Mouse (Mus musculus): ENCODE results near the gene Pdcd2l. TPM values are rescaled to one million over a fixed set of nuclear protein-coding genes. Genes with fewer than 3 reads are reported as not detected.
"Not testable (repeated sequence)": the region's sequence is repeated elsewhere in the genome, so short reads cannot be mapped to it uniquely, and the experiment has no call there.

Pdcd2l gene
- polyA plus RNA-seq, 1 experiment from 2014 or later: 79.4 TPM

GRCm38 (mm10) chr7:34218496-34218895 lies 22.0 kb upstream of the Pdcd2l start:
- H3K4me1 ChIP-seq (ENCODE audit: control insufficient read depth, insufficient read depth, low read length): no peaks in the 10 kb centered on the region
- WGBS: 85% methylated on average over 1 of the region's 1 CpGs
- H3K27ac ChIP-seq (ENCODE audit: low read depth, low read length): no peak overlapping the region
- H3K27me3 ChIP-seq (replicated peaks; ENCODE audit: control insufficient read depth, insufficient read depth, low read length): no peaks in the 10 kb centered on the region
- peaks cover 82% of the 10 kb centered on the region for H3K36me3 ChIP-seq (ENCODE audit: control insufficient read depth, insufficient read depth, low read length)
- H3K4me2 ChIP-seq (ENCODE audit: low read length): no peak overlapping the region
- no peak overlapping the region for H3K9ac ChIP-seq (ENCODE audit: low read length)
- ATAC-seq (no peak), DNase-seq (ENCODE audit: low spot score) (no peak)
- no peaks in the 10 kb centered on the region for H3K9me3 ChIP-seq (replicated peaks; ENCODE audit: control insufficient read depth, low read length)
- H3K4me3 ChIP-seq (ENCODE audit: low read depth, low read length): no peak overlapping the region

GRCm38 (mm10) chr7:34216474-34216873 lies 20.0 kb upstream of the Pdcd2l start:
- DNase-seq (ENCODE audit: low spot score): no peak
- H3K36me3 ChIP-seq (ENCODE audit: control insufficient read depth, insufficient read depth, low read length): peaks cover 85% of the 10 kb centered on the region
- H3K9me3 ChIP-seq (replicated peaks; ENCODE audit: control insufficient read depth, low read length): no peaks in the 10 kb centered on the region
- H3K4me1 ChIP-seq (ENCODE audit: control insufficient read depth, insufficient read depth, low read length): no peaks in the 10 kb centered on the region
- H3K4me2 ChIP-seq (ENCODE audit: low read length): no peak overlapping the region
- no peak for ATAC-seq
- H3K9ac ChIP-seq (ENCODE audit: low read length): no peak overlapping the region
- 90% methylated on average over 10 of the region's 10 CpGs for WGBS
- no peak overlapping the region for H3K4me3 ChIP-seq (ENCODE audit: low read depth, low read length)
- no peak overlapping the region for H3K27ac ChIP-seq (ENCODE audit: low read depth, low read length)
- H3K27me3 ChIP-seq (replicated peaks; ENCODE audit: control insufficient read depth, insufficient read depth, low read length): no peaks in the 10 kb centered on the region

GRCm38 (mm10) chr7:34215481-34215880 lies 19.0 kb upstream of the Pdcd2l start:
- H3K27ac ChIP-seq (ENCODE audit: low read depth, low read length): no peak overlapping the region
- no peak overlapping the region for H3K9ac ChIP-seq (ENCODE audit: low read length)
- H3K9me3 ChIP-seq (replicated peaks; ENCODE audit: control insufficient read depth, low read length): no peaks in the 10 kb centered on the region
- H3K4me3 ChIP-seq (ENCODE audit: low read depth, low read length): no peak overlapping the region
- 93% methylated on average over 9 of the region's 9 CpGs for WGBS
- peaks cover 90% of the 10 kb centered on the region for H3K36me3 ChIP-seq (ENCODE audit: control insufficient read depth, insufficient read depth, low read length)
- H3K4me2 ChIP-seq (ENCODE audit: low read length): no peak overlapping the region
- DNase-seq (ENCODE audit: low spot score): no peak
- no peaks in the 10 kb centered on the region for H3K27me3 ChIP-seq (replicated peaks; ENCODE audit: control insufficient read depth, insufficient read depth, low read length)
- no peaks in the 10 kb centered on the region for H3K4me1 ChIP-seq (ENCODE audit: control insufficient read depth, insufficient read depth, low read length)
- ATAC-seq: no peak

- Histone ChIP-seq H3K27ac (ENCODE audit: low read depth, low read length) (no peak overlapping the region), H3K9me3 (replicated peaks; ENCODE audit: control insufficient read depth, low read length) (no peaks in the 10 kb centered on the region), H3K4me1 (ENCODE audit: control insufficient read depth, insufficient read depth, low read length) (no peaks in the 10 kb centered on the region), H3K9ac (ENCODE audit: low read length) (no peak overlapping the region), H3K4me3 (ENCODE audit: low read depth, low read length) (no peak overlapping the region), H3K27me3 (replicated peaks; ENCODE audit: control insufficient read depth, insufficient read depth, low read length) (no peaks in the 10 kb centered on the region), H3K4me2 (ENCODE audit: low read length) (no peak overlapping the region), H3K36me3 (ENCODE audit: control insufficient read depth, insufficient read depth, low read length) (peaks cover 90% of the 10 kb centered on the region)
- ATAC-seq (no peak), DNase-seq (ENCODE audit: low spot score) (no peak)
- WGBS: 89% methylated on average over 8 of the region's 8 CpGs
Measured at GRCm38 (mm10) chr7:34214644-34215043, 18.2 kb upstream of the Pdcd2l start.

GRCm38 (mm10) chr7:34213281-34213680 lies 16.8 kb upstream of the Pdcd2l start:
- peaks cover 90% of the 10 kb centered on the region for H3K36me3 ChIP-seq (ENCODE audit: control insufficient read depth, insufficient read depth, low read length)
- H3K9ac ChIP-seq (ENCODE audit: low read length): no peak overlapping the region
- 92% methylated on average over 7 of the region's 7 CpGs for WGBS
- no peaks in the 10 kb centered on the region for H3K27me3 ChIP-seq (replicated peaks; ENCODE audit: control insufficient read depth, insufficient read depth, low read length)
- no peaks in the 10 kb centered on the region for H3K9me3 ChIP-seq (replicated peaks; ENCODE audit: control insufficient read depth, low read length)
- H3K27ac ChIP-seq (ENCODE audit: low read depth, low read length): no peak overlapping the region
- no peaks in the 10 kb centered on the region for H3K4me1 ChIP-seq (ENCODE audit: control insufficient read depth, insufficient read depth, low read length)
- H3K4me3 ChIP-seq (ENCODE audit: low read depth, low read length): no peak overlapping the region
- ATAC-seq: no peak
- DNase-seq (ENCODE audit: low spot score): no peak
- H3K4me2 ChIP-seq (ENCODE audit: low read length): no peak overlapping the region

- no peak overlapping the region for H3K4me2 ChIP-seq (ENCODE audit: low read length)
- no peak for DNase-seq (ENCODE audit: low spot score)
- H3K27ac ChIP-seq (ENCODE audit: low read depth, low read length): no peak overlapping the region
- H3K36me3 ChIP-seq (ENCODE audit: control insufficient read depth, insufficient read depth, low read length): peaks cover 99% of the 10 kb centered on the region
- no peaks in the 10 kb centered on the region for H3K4me1 ChIP-seq (ENCODE audit: control insufficient read depth, insufficient read depth, low read length)
- H3K9ac ChIP-seq (ENCODE audit: low read length): no peak overlapping the region
- no peak overlapping the region for H3K4me3 ChIP-seq (ENCODE audit: low read depth, low read length)
- ATAC-seq: no peak
- no peaks in the 10 kb centered on the region for H3K27me3 ChIP-seq (replicated peaks; ENCODE audit: control insufficient read depth, insufficient read depth, low read length)
- H3K9me3 ChIP-seq (replicated peaks; ENCODE audit: control insufficient read depth, low read length): no peaks in the 10 kb centered on the region
- WGBS: 89% methylated on average over 9 of the region's 9 CpGs
Measured at GRCm38 (mm10) chr7:34208027-34208745, 11.7 kb upstream of the Pdcd2l start.

GRCm38 (mm10) chr7:34206331-34206730 lies 9.9 kb upstream of the Pdcd2l start:
- ATAC-seq: no peak
- no peak overlapping the region for H3K27ac ChIP-seq (ENCODE audit: low read depth, low read length)
- WGBS: 94% methylated on average over 6 of the region's 6 CpGs
- no peak overlapping the region for H3K4me3 ChIP-seq (ENCODE audit: low read depth, low read length)
- no peak overlapping the region for H3K4me2 ChIP-seq (ENCODE audit: low read length)
- no peaks in the 10 kb centered on the region for H3K27me3 ChIP-seq (replicated peaks; ENCODE audit: control insufficient read depth, insufficient read depth, low read length)
- peaks cover 99% of the 10 kb centered on the region for H3K36me3 ChIP-seq (ENCODE audit: control insufficient read depth, insufficient read depth, low read length)
- no peaks in the 10 kb centered on the region for H3K4me1 ChIP-seq (ENCODE audit: control insufficient read depth, insufficient read depth, low read length)
- no peaks in the 10 kb centered on the region for H3K9me3 ChIP-seq (replicated peaks; ENCODE audit: control insufficient read depth, low read length)
- H3K9ac ChIP-seq (ENCODE audit: low read length): no peak overlapping the region
- no peak for DNase-seq (ENCODE audit: low spot score)

- H3K27me3 ChIP-seq (replicated peaks; ENCODE audit: control insufficient read depth, insufficient read depth, low read length); H3K9ac ChIP-seq (ENCODE audit: low read length); H3K9me3 ChIP-seq (replicated peaks; ENCODE audit: control insufficient read depth, low read length); ATAC-seq; H3K4me3 ChIP-seq (ENCODE audit: low read depth, low read length); H3K4me2 ChIP-seq (ENCODE audit: low read length); H3K27ac ChIP-seq (ENCODE audit: low read depth, low read length); H3K4me1 ChIP-seq (ENCODE audit: control insufficient read depth, insufficient read depth, low read length); DNase-seq (ENCODE audit: low spot score): not testable (repeated sequence)
- peaks cover 62% of the 10 kb centered on the region for H3K36me3 ChIP-seq (ENCODE audit: control insufficient read depth, insufficient read depth, low read length)
- 96% methylated on average over 10 of the region's 10 CpGs for WGBS
Measured at GRCm38 (mm10) chr7:34202147-34202546, 5.7 kb upstream of the Pdcd2l start.

- DNase-seq (ENCODE audit: low spot score) (no peak), ATAC-seq (no peak)
- H3K27me3 ChIP-seq (replicated peaks; ENCODE audit: control insufficient read depth, insufficient read depth, low read length): no peaks in the 10 kb centered on the region
- peaks cover 49% of the 10 kb centered on the region for H3K36me3 ChIP-seq (ENCODE audit: control insufficient read depth, insufficient read depth, low read length)
- no peak overlapping the region for H3K9ac ChIP-seq (ENCODE audit: low read length)
- H3K9me3 ChIP-seq (replicated peaks; ENCODE audit: control insufficient read depth, low read length): no peaks in the 10 kb centered on the region
- no peak overlapping the region for H3K4me3 ChIP-seq (ENCODE audit: low read depth, low read length)
- 91% methylated on average over 2 of the region's 2 CpGs for WGBS
- H3K4me1 ChIP-seq (ENCODE audit: control insufficient read depth, insufficient read depth, low read length): no peaks in the 10 kb centered on the region; the same call in 1 of the 2 replicates
- H3K27ac ChIP-seq (ENCODE audit: low read depth, low read length): no peak overlapping the region
- H3K4me2 ChIP-seq (ENCODE audit: low read length): no peak overlapping the region
Measured at GRCm38 (mm10) chr7:34200829-34201228, 4.4 kb upstream of the Pdcd2l start.
